Mouse (Mus musculus) thymus, adult 2 months (tissue): Measurements from ENCODE around the gene Birc6. TPM values are rescaled to one million over a fixed set of nuclear protein-coding genes. Genes with fewer than 3 reads are reported as not detected.

Experiments used
- DNase-seq: peaks from one replicate; pipeline ENCODE4 v3.0.0; 2021
- H3K27ac ChIP-seq: fragments of 200-500 bp; 2 replicates; pipeline ENCODE4 v1.5.1; 2012; ENCODE audit warnings: low read length, control low read depth; ENCODE audit not compliant: control insufficient read depth, insufficient read depth
- H3K27me3 ChIP-seq: fragments of 200-500 bp; 2 replicates; pipeline ENCODE4 v1.6.1; 2012; ENCODE audit warnings: mild to moderate bottlenecking, low read length, moderate library complexity, mixed read lengths; ENCODE audit not compliant: control insufficient read depth, insufficient read depth
- H3K36me3 ChIP-seq: fragments of 200-500 bp; 2 replicates; pipeline ENCODE4 v1.6.1; 2012; ENCODE audit warnings: mild to moderate bottlenecking, low read length, moderate library complexity; ENCODE audit not compliant: control insufficient read depth, insufficient read depth
- H3K4me1 ChIP-seq: fragments of 200-500 bp; replicated peaks from 2 replicates; pipeline ENCODE4 v1.6.1; 2012; ENCODE audit warnings: low read length; ENCODE audit not compliant: control insufficient read depth, insufficient read depth
- H3K4me3 ChIP-seq: fragments of 200-500 bp; 2 replicates; pipeline ENCODE4 v1.5.1; 2012; ENCODE audit warnings: mild to moderate bottlenecking, low read length, control low read depth, moderate library complexity; ENCODE audit not compliant: control insufficient read depth, insufficient read depth
- CTCF ChIP-seq: fragments of 200-500 bp; IDR thresholded peaks from 2 replicates; pipeline ENCODE4 v1.5.1; 2012; ENCODE audit warnings: mild to moderate bottlenecking, control low read depth, low read length, moderate library complexity, borderline replicate concordance; ENCODE audit not compliant: control insufficient read depth, poor library complexity, insufficient read depth; ENCODE audit errors: extremely low read depth
- POLR2A ChIP-seq: fragments of 200-500 bp; IDR thresholded peaks from 2 replicates; pipeline ENCODE4 v1.6.1; 2012; ENCODE audit warnings: mild to moderate bottlenecking, low read length, control low read depth, moderate library complexity; ENCODE audit not compliant: control insufficient read depth, poor library complexity, insufficient read depth; ENCODE audit errors: extremely low read depth
- WGBS: fragments of 180-500 bp; shearing (Covaris S2); methylation state at CpG from one replicate; pipeline ENCODE4 v1.1.7; 2018; 5-methylcytosine and 5-hydroxymethylcytosine counted together
- polyA plus RNA-seq: library from polyadenylated mRNA; depleted of rRNA; stranded (reverse); fragments of >200 nt; gene quantifications from 2 replicates; pipeline ENCODE4 v1.2.3, GENCODE M21; 2012

Gene Birc6
- polyA plus RNA-seq, 1 experiment, result 221 TPM

- Histone ChIP-seq H3K27ac (no peak overlapping the region), H3K27me3 (no peaks in the 10 kb centered on the region), H3K36me3 (peaks cover 15% of the 10 kb centered on the region; the same call in 1 of the 2 replicates), H3K4me1 (no peaks in the 10 kb centered on the region), H3K4me3 (no peak overlapping the region)
- WGBS, result 89% methylated on average over 5 of the region's 5 CpGs
- DNase-seq, result no peak
- no peak for TF ChIP-seq POLR2A
- TF ChIP-seq CTCF, result no peak
These were observed 177.4 kb downstream of the Birc6 start for GRCm38 (mm10) chr17:74705480-74705879.

- Histone ChIP-seq H3K4me3 (no peak overlapping the region), H3K27me3 (no peaks in the 10 kb centered on the region), H3K27ac (no peak overlapping the region), H3K4me1 (no peaks in the 10 kb centered on the region), H3K36me3 (peaks cover 4% of the 10 kb centered on the region; the same call in 1 of the 2 replicates)
- TF ChIP-seq POLR2A (no peak), CTCF (no peak)
- no peak for DNase-seq
These were observed 178.5 kb downstream of the Birc6 start for GRCm38 (mm10) chr17:74706593-74706992.

GRCm38 (mm10) chr17:74707637-74708152 lies 179.6 kb downstream of the Birc6 start:
- Histone ChIP-seq H3K4me3 (no peak overlapping the region), H3K27me3 (no peaks in the 10 kb centered on the region), H3K4me1 (no peaks in the 10 kb centered on the region), H3K36me3 (no peaks in the 10 kb centered on the region), H3K27ac (no peak overlapping the region)
- TF ChIP-seq POLR2A (no peak), CTCF (no peak)
- DNase-seq, result no peak
- WGBS, result 92% methylated on average over 7 of the region's 7 CpGs

- 71% methylated on average over 4 of the region's 4 CpGs for WGBS
- H3K27ac ChIP-seq, result no peak overlapping the region
- H3K27me3 ChIP-seq, result no peaks in the 10 kb centered on the region
- no peaks in the 10 kb centered on the region for H3K36me3 ChIP-seq
- DNase-seq, result no peak
- no peak for TF ChIP-seq POLR2A
- no peak for TF ChIP-seq CTCF
- H3K4me3 ChIP-seq, result no peak overlapping the region
- H3K4me1 ChIP-seq, result no peaks in the 10 kb centered on the region
These were observed 182.6 kb downstream of the Birc6 start for GRCm38 (mm10) chr17:74710731-74711130.

GRCm38 (mm10) chr17:74711627-74712026 lies 183.5 kb downstream of the Birc6 start:
- no peak for DNase-seq
- H3K4me3 ChIP-seq, result no peak overlapping the region
- WGBS, result 95% methylated on average over 8 of the region's 8 CpGs
- no peak overlapping the region for H3K27ac ChIP-seq
- TF ChIP-seq POLR2A (no peak), CTCF (no peak)
- no peaks in the 10 kb centered on the region for H3K27me3 ChIP-seq
- no peaks in the 10 kb centered on the region for H3K4me1 ChIP-seq
- H3K36me3 ChIP-seq, result no peaks in the 10 kb centered on the region

- WGBS, result 68% methylated on average over 3 of the region's 3 CpGs
- Histone ChIP-seq H3K36me3 (no peaks in the 10 kb centered on the region), H3K27ac (no peak overlapping the region), H3K27me3 (no peaks in the 10 kb centered on the region), H3K4me3 (no peak overlapping the region), H3K4me1 (peaks cover 2% of the 10 kb centered on the region; the same call in 1 of the 2 replicates)
- no peak for DNase-seq
- TF ChIP-seq POLR2A, result no peak
- no peak for TF ChIP-seq CTCF
These were observed 187.0 kb downstream of the Birc6 start for GRCm38 (mm10) chr17:74715128-74715527.

- Histone ChIP-seq H3K36me3 (no peaks in the 10 kb centered on the region), H3K4me1 (peaks cover 2% of the 10 kb centered on the region; the same call in 1 of the 2 replicates), H3K27me3 (no peaks in the 10 kb centered on the region), H3K27ac (no peak overlapping the region), H3K4me3 (no peak overlapping the region)
- 71% methylated on average over 1 of the region's 1 CpGs for WGBS
- TF ChIP-seq CTCF (no peak), POLR2A (no peak)
- no peak for DNase-seq
These were observed 187.6 kb downstream of the Birc6 start for GRCm38 (mm10) chr17:74715724-74716123.
